Mouse (Mus musculus): ENCODE results near the gene Camkmt. TPM values are rescaled to one million over a fixed set of nuclear protein-coding genes. Genes with fewer than 3 reads are reported as not detected.
A peak's percentile ranks its signal among the peaks of the same experiment; 100 is the strongest.

The Camkmt gene
- polyA plus RNA-seq, 1 experiment from 2014 or later: 17.8 TPM

- Histone ChIP-seq H3K4me3 (ENCODE audit: low read depth, low read length) (no peak overlapping the region), H3K27me3 (ENCODE audit: control insufficient read depth, insufficient read depth, low read length) (peaks cover 51% of the 10 kb centered on the region), H3K27ac (ENCODE audit: low read length) (no peak overlapping the region), H3K36me3 (ENCODE audit: control insufficient read depth, insufficient read depth, low read length) (no peaks in the 10 kb centered on the region), H3K9me3 (ENCODE audit: control insufficient read depth, low read depth, low read length) (no peaks in the 10 kb centered on the region), H3K9ac (replicated peaks; ENCODE audit: low read depth, low read length) (no peak overlapping the region), H3K4me1 (ENCODE audit: control insufficient read depth, insufficient read depth, low read length) (0 out of 2 replicates have a peak, but pooled peaks cover 4% of the 10 kb centered on the region), H3K4me2 (replicated peaks; ENCODE audit: low read depth, low read length) (no peak overlapping the region)
- WGBS: 20% methylated on average over 3 of the region's 3 CpGs
- ATAC-seq (ENCODE audit: insufficient number of reproducible peaks, insufficient read depth, low FRiP score, low read depth): no peak
Observed at GRCm38 (mm10) chr17:85487531-85487930, 397.2 kb downstream of the Camkmt start.

- 7% methylated on average over 14 of the region's 14 CpGs for WGBS
- H3K4me1 ChIP-seq (ENCODE audit: control insufficient read depth, insufficient read depth, low read length): 0 out of 2 replicates have a peak, but pooled peaks cover 4% of the 10 kb centered on the region
- H3K4me2 ChIP-seq (replicated peaks; ENCODE audit: low read depth, low read length): no peak overlapping the region
- H3K36me3 ChIP-seq (ENCODE audit: control insufficient read depth, insufficient read depth, low read length): no peaks in the 10 kb centered on the region
- no peak overlapping the region for H3K27ac ChIP-seq (ENCODE audit: low read length)
- no peaks in the 10 kb centered on the region for H3K9me3 ChIP-seq (ENCODE audit: control insufficient read depth, low read depth, low read length)
- no peak overlapping the region for H3K4me3 ChIP-seq (ENCODE audit: low read depth, low read length)
- no peak overlapping the region for H3K9ac ChIP-seq (replicated peaks; ENCODE audit: low read depth, low read length)
- no peak for ATAC-seq (ENCODE audit: insufficient number of reproducible peaks, insufficient read depth, low FRiP score, low read depth)
- H3K27me3 ChIP-seq (ENCODE audit: control insufficient read depth, insufficient read depth, low read length): peaks cover 49% of the 10 kb centered on the region
Observed at GRCm38 (mm10) chr17:85488601-85489487, 398.5 kb downstream of the Camkmt start.

- Histone ChIP-seq H3K4me1 (ENCODE audit: control insufficient read depth, insufficient read depth, low read length) (0 out of 2 replicates have a peak, but pooled peaks cover 4% of the 10 kb centered on the region), H3K9ac (replicated peaks; ENCODE audit: low read depth, low read length) (no peak overlapping the region), H3K4me3 (ENCODE audit: low read depth, low read length) (no peak overlapping the region), H3K4me2 (replicated peaks; ENCODE audit: low read depth, low read length) (no peak overlapping the region), H3K9me3 (ENCODE audit: control insufficient read depth, low read depth, low read length) (no peaks in the 10 kb centered on the region), H3K36me3 (ENCODE audit: control insufficient read depth, insufficient read depth, low read length) (no peaks in the 10 kb centered on the region), H3K27ac (ENCODE audit: low read length) (no peak overlapping the region), H3K27me3 (ENCODE audit: control insufficient read depth, insufficient read depth, low read length) (peaks cover 45% of the 10 kb centered on the region)
- WGBS: 5% methylated on average over 10 of the region's 10 CpGs
- ATAC-seq (ENCODE audit: insufficient number of reproducible peaks, insufficient read depth, low FRiP score, low read depth): no peak
Observed at GRCm38 (mm10) chr17:85489488-85489980, 399.2 kb downstream of the Camkmt start.

GRCm38 (mm10) chr17:85491491-85491890 lies 401.1 kb downstream of the Camkmt start:
- 67% methylated on average over 3 of the region's 3 CpGs for WGBS
- no peak overlapping the region for H3K4me2 ChIP-seq (replicated peaks; ENCODE audit: low read depth, low read length)
- H3K9ac ChIP-seq (replicated peaks; ENCODE audit: low read depth, low read length): no peak overlapping the region
- peaks cover 35% of the 10 kb centered on the region for H3K27me3 ChIP-seq (ENCODE audit: control insufficient read depth, insufficient read depth, low read length)
- no peak overlapping the region for H3K4me3 ChIP-seq (ENCODE audit: low read depth, low read length)
- ATAC-seq (ENCODE audit: insufficient number of reproducible peaks, insufficient read depth, low FRiP score, low read depth): no peak
- H3K4me1 ChIP-seq (ENCODE audit: control insufficient read depth, insufficient read depth, low read length): 0 out of 2 replicates have a peak, but pooled peaks cover 4% of the 10 kb centered on the region
- H3K36me3 ChIP-seq (ENCODE audit: control insufficient read depth, insufficient read depth, low read length): no peaks in the 10 kb centered on the region
- H3K9me3 ChIP-seq (ENCODE audit: control insufficient read depth, low read depth, low read length): peaks cover 6% of the 10 kb centered on the region; the same call in 1 of the 2 replicates
- no peak overlapping the region for H3K27ac ChIP-seq (ENCODE audit: low read length)

- no peak overlapping the region for H3K27ac ChIP-seq (ENCODE audit: low read length)
- no peak for ATAC-seq (ENCODE audit: insufficient number of reproducible peaks, insufficient read depth, low FRiP score, low read depth)
- H3K4me2 ChIP-seq (replicated peaks; ENCODE audit: low read depth, low read length): no peak overlapping the region
- H3K9me3 ChIP-seq (ENCODE audit: control insufficient read depth, low read depth, low read length): peaks cover 7% of the 10 kb centered on the region; the same call in 1 of the 2 replicates
- peaks cover 25% of the 10 kb centered on the region for H3K27me3 ChIP-seq (ENCODE audit: control insufficient read depth, insufficient read depth, low read length)
- H3K4me1 ChIP-seq (ENCODE audit: control insufficient read depth, insufficient read depth, low read length): 0 out of 2 replicates have a peak, but pooled peaks cover 4% of the 10 kb centered on the region
- H3K9ac ChIP-seq (replicated peaks; ENCODE audit: low read depth, low read length): no peak overlapping the region
- no peak overlapping the region for H3K4me3 ChIP-seq (ENCODE audit: low read depth, low read length)
- H3K36me3 ChIP-seq (ENCODE audit: control insufficient read depth, insufficient read depth, low read length): no peaks in the 10 kb centered on the region
- WGBS: 71% methylated on average over 4 of the region's 4 CpGs
Observed at GRCm38 (mm10) chr17:85493521-85493920, 403.2 kb downstream of the Camkmt start.

- H3K27ac ChIP-seq (ENCODE audit: low read length): no peak overlapping the region
- peaks cover 16% of the 10 kb centered on the region for H3K27me3 ChIP-seq (ENCODE audit: control insufficient read depth, insufficient read depth, low read length)
- ATAC-seq (ENCODE audit: insufficient number of reproducible peaks, insufficient read depth, low FRiP score, low read depth): no peak
- WGBS: 92% methylated on average over 3 of the region's 3 CpGs
- H3K9me3 ChIP-seq (ENCODE audit: control insufficient read depth, low read depth, low read length): peaks cover 7% of the 10 kb centered on the region; the same call in 1 of the 2 replicates
- no peak overlapping the region for H3K4me2 ChIP-seq (replicated peaks; ENCODE audit: low read depth, low read length)
- no peak overlapping the region for H3K4me3 ChIP-seq (ENCODE audit: low read depth, low read length)
- no peak overlapping the region for H3K9ac ChIP-seq (replicated peaks; ENCODE audit: low read depth, low read length)
- H3K4me1 ChIP-seq (ENCODE audit: control insufficient read depth, insufficient read depth, low read length): no peaks in the 10 kb centered on the region
- no peaks in the 10 kb centered on the region for H3K36me3 ChIP-seq (ENCODE audit: control insufficient read depth, insufficient read depth, low read length)
Observed at GRCm38 (mm10) chr17:85495012-85495754, 404.8 kb downstream of the Camkmt start.

DNA sequence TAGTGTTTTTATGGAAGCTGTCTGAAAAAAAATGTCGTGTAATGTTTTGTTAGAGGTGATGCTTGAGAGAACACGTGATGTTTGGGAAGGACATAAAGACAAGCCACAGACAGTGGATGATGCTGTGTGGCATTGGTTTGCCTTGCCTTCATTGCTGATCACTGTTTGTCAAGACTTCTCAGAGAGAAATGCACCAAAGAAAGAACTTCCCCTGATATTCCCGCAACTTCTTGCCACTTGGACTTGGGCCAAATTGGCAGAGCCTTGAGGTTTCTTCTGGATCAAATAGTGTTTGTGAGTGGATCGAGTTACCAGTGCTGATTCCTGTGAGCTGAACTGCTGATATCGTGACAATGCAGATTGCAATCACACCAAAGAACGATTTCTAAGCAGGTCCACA lies 405.5 kb downstream of the Camkmt start:
- WGBS: 85% methylated on average over 6 of the region's 6 CpGs
- Histone ChIP-seq H3K27me3 (ENCODE audit: control insufficient read depth, insufficient read depth, low read length) (peaks cover 14% of the 10 kb centered on the region; the same call in 1 of the 2 replicates), H3K4me1 (ENCODE audit: control insufficient read depth, insufficient read depth, low read length) (no peaks in the 10 kb centered on the region), H3K4me2 (replicated peaks; ENCODE audit: low read depth, low read length) (no peak overlapping the region), H3K27ac (ENCODE audit: low read length) (no peak overlapping the region), H3K9ac (replicated peaks; ENCODE audit: low read depth, low read length) (no peak overlapping the region), H3K9me3 (ENCODE audit: control insufficient read depth, low read depth, low read length) (peaks cover 7% of the 10 kb centered on the region; the same call in 1 of the 2 replicates), H3K4me3 (ENCODE audit: low read depth, low read length) (no peak overlapping the region), H3K36me3 (ENCODE audit: control insufficient read depth, insufficient read depth, low read length) (no peaks in the 10 kb centered on the region)
- ATAC-seq (ENCODE audit: insufficient number of reproducible peaks, insufficient read depth, low FRiP score, low read depth): no peak

DNA sequence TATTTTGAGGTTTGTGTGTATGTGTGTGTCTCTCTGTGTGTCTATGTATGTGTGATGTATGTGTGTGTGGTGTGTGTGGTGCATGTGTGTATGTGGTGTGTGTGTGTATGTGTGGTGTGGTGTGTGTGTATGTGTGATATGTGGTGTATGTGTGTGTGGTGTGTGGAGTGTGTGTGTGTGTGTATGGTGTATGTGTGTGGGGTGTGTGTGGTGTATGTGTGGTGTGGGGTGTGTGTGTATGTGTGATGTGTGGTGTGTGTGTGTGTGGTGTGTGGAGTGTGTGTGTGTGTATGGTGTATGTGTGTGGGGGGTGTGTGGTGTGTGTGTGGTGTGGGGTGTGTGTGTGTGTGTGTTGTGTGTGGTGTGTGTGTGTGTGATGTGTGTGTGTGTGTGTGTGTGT lies 414.5 kb downstream of the Camkmt start:
- Histone ChIP-seq H3K9ac (replicated peaks; ENCODE audit: low read depth, low read length) (no peak overlapping the region), H3K9me3 (ENCODE audit: control insufficient read depth, low read depth, low read length) (no peaks in the 10 kb centered on the region)
- 0 out of 2 replicates have a peak, but pooled peaks have one; percentile 42 for ATAC-seq (ENCODE audit: insufficient number of reproducible peaks, insufficient read depth, low FRiP score, low read depth)

More for the DNA sequence above, 414.5 kb downstream of the Camkmt start:
- H3K4me2 ChIP-seq (replicated peaks; ENCODE audit: low read depth, low read length): no peak overlapping the region
- H3K4me3 ChIP-seq (ENCODE audit: low read depth, low read length): no peak overlapping the region
- H3K27me3 ChIP-seq (ENCODE audit: control insufficient read depth, insufficient read depth, low read length): no peaks in the 10 kb centered on the region
- no peaks in the 10 kb centered on the region for H3K36me3 ChIP-seq (ENCODE audit: control insufficient read depth, insufficient read depth, low read length)
- H3K27ac ChIP-seq (ENCODE audit: low read length): no peak overlapping the region
- no peaks in the 10 kb centered on the region for H3K4me1 ChIP-seq (ENCODE audit: control insufficient read depth, insufficient read depth, low read length)
